Comparison of ENCODE assay signal across 9 mouse cellular contexts in the genomic region with DNA sequence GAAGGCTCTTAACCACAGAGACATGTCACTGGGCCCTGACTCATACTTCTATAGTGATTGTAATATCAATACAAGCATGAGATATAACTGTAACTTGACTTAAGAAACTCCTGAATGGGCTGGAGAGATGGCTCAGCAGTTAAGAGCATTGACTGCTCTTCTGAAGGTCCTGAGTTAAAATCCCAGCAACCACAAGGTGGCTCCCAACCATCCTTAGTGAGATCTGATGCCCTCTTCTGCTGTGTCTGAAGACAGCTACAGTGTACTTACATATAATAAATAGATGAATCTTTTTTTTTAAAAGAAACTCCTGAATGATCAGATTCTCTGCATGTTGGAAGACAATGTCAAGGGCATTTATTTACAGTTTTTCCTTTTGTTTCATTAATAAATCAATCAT. TPM values are rescaled to one million over a fixed set of nuclear protein-coding genes. Genes with fewer than 3 reads are reported as not detected.
A peak's percentile ranks its signal among the peaks of the same experiment; 100 is the strongest.
DNase-seq lines count a peak whose midpoint lies in the region; ATAC-seq and TF ChIP-seq lines count a peak whose summit lies in the region.
"Had no signal": no experiment of that assay in that cellular context is flagged by ENCODE, and none has a peak within 500 bp of the region (broad histone marks: within the 10 kb centered on the region; RNA-seq: fewer than 3 reads in every experiment).

No protein-coding gene starts in this region.

- H3K9me3 ChIP-seq in hindbrain, postnatal 0 days (ENCODE audit: low read length) = no peaks in the 10 kb centered on the region
- H3K9me3 ChIP-seq in hindbrain, embryonic 10.5 days = no peaks in the 10 kb centered on the region
- no peaks in the 10 kb centered on the region for H3K9me3 ChIP-seq in embryonic facial prominence, embryonic 11.5 days (replicated peaks; ENCODE audit: control insufficient read depth, low read length)

- no peak overlapping the region for H3K27ac ChIP-seq in hindbrain, postnatal 0 days
- no peak overlapping the region for H3K27ac ChIP-seq in hindbrain, embryonic 10.5 days
- H3K27ac ChIP-seq in embryonic facial prominence, embryonic 11.5 days (replicated peaks; ENCODE audit: low read depth, low read length) = no peak overlapping the region

- no peaks in the 10 kb centered on the region for H3K4me1 ChIP-seq in hindbrain, postnatal 0 days (ENCODE audit: insufficient read depth, low read length)
- no peaks in the 10 kb centered on the region for H3K4me1 ChIP-seq in hindbrain, embryonic 10.5 days (replicated peaks)
- H3K4me1 ChIP-seq in embryonic facial prominence, embryonic 11.5 days (ENCODE audit: control insufficient read depth, insufficient read depth, low read length) = no peaks in the 10 kb centered on the region

- no peak for ATAC-seq in hindbrain, postnatal 0 days
- no peak for ATAC-seq in embryonic facial prominence, embryonic 11.5 days (replicated peaks; ENCODE audit: insufficient number of reproducible peaks, low FRiP score, low TSS enrichment, low read depth)

- no peaks in the 10 kb centered on the region for H3K27me3 ChIP-seq in hindbrain, postnatal 0 days (ENCODE audit: insufficient read depth, low read length)
- no peaks in the 10 kb centered on the region for H3K27me3 ChIP-seq in hindbrain, embryonic 10.5 days (ENCODE audit: insufficient read depth, poor library complexity, severe bottlenecking)
- no peaks in the 10 kb centered on the region for H3K27me3 ChIP-seq in embryonic facial prominence, embryonic 11.5 days (ENCODE audit: control insufficient read depth, insufficient read depth, low read length)

- H3K4me3 ChIP-seq in hindbrain, postnatal 0 days (ENCODE audit: low read length) = no peak overlapping the region
- no peak overlapping the region for H3K4me3 ChIP-seq in hindbrain, embryonic 10.5 days
- no peak overlapping the region for H3K4me3 ChIP-seq in embryonic facial prominence, embryonic 11.5 days (ENCODE audit: low read depth, low read length)

- peak; percentile 65 for TF ChIP-seq CTCF in hindbrain, postnatal 0 days (IDR thresholded peaks at IDR 0.05; ENCODE audit: low read depth)

- no peak overlapping the region for H3K4me2 ChIP-seq in hindbrain, postnatal 0 days (ENCODE audit: low read depth, low read length)
- H3K4me2 ChIP-seq in embryonic facial prominence, embryonic 11.5 days (ENCODE audit: low read depth, low read length) = no peak overlapping the region

- no peak overlapping the region for H3K9ac ChIP-seq in hindbrain, postnatal 0 days (replicated peaks; ENCODE audit: low read length)
- no peak overlapping the region for H3K9ac ChIP-seq in embryonic facial prominence, embryonic 11.5 days (replicated peaks; ENCODE audit: low read length)

- DNase-seq in hindbrain, postnatal 0 days (ENCODE audit: low spot score) = peak; percentile 62
- DNase-seq in hindbrain, embryonic 10.5 days (ENCODE audit: low spot score) = no peak
- DNase-seq in lung, postnatal 14 days = peak; percentile 4
- no peak for DNase-seq in lung, postnatal 4 days
- DNase-seq in embryonic facial prominence, embryonic 11.5 days (ENCODE audit: low spot score) = peak; percentile 39
- peak; percentile 19 for DNase-seq in telencephalon, adult 2 months (ENCODE audit: low read depth, low spot score)
- no peak for DNase-seq in urinary bladder, adult 18-20 months (ENCODE audit: low spot score in 2 of 2)

- H3K36me3 ChIP-seq in hindbrain, postnatal 0 days (ENCODE audit: insufficient read depth, low read length) = no peaks in the 10 kb centered on the region
- H3K36me3 ChIP-seq in hindbrain, embryonic 10.5 days = no peaks in the 10 kb centered on the region
- no peaks in the 10 kb centered on the region for H3K36me3 ChIP-seq in embryonic facial prominence, embryonic 11.5 days (replicated peaks; ENCODE audit: control insufficient read depth, insufficient read depth, low read depth, low read length)

RNA-seq across cellular contexts. Expression of a gene that starts 36.0 kb away (rescaled TPM):
- not detected in 2 replicates for total RNA-seq in hindbrain, postnatal 0 days (2014; rRNA removed)
- 0.10 TPM in 1 of 2 replicates, not detected in the other for polyA plus RNA-seq in hindbrain, postnatal 0 days (2015; fragmentation: Nextera tagmentation; extraction: Ambion mirVana)
- polyA plus RNA-seq in hindbrain, embryonic 10.5 days (2016; fragmentation: Nextera tagmentation; extraction: Ambion mirVana) = 0.07 TPM in 1 of 2 replicates, not detected in the other
- not detected in 2 replicates for polyA plus RNA-seq in embryonic facial prominence, embryonic 11.5 days (2014; fragmentation: Nextera tagmentation; extraction: Ambion mirVana)
- polyA plus RNA-seq: limb, embryonic 11.5 days had no signal

RNA-seq across cellular contexts. Expression of a gene that starts 51.2 kb away (rescaled TPM):
- total RNA-seq in hindbrain, postnatal 0 days (2014; rRNA removed) = not detected in 2 replicates
- polyA plus RNA-seq in hindbrain, postnatal 0 days (2015; fragmentation: Nextera tagmentation; extraction: Ambion mirVana) = not detected in 2 replicates
- polyA plus RNA-seq in hindbrain, embryonic 10.5 days (2016; fragmentation: Nextera tagmentation; extraction: Ambion mirVana) = not detected in 2 replicates
- not detected in 2 replicates for polyA plus RNA-seq in embryonic facial prominence, embryonic 11.5 days (2014; fragmentation: Nextera tagmentation; extraction: Ambion mirVana)
- polyA plus RNA-seq: heart, embryonic 16.5 days; limb, embryonic 11.5 days had no signal

Comparison
In these comparisons a context has a peak if more than half of its experiments do, and no peak if none do; other contexts are left out.
1. DNase-seq: peak in hindbrain, postnatal 0 days (single experiment), lung, postnatal 14 days (single experiment), embryonic facial prominence, embryonic 11.5 days (single experiment) and telencephalon, adult 2 months (single experiment); none in hindbrain, embryonic 10.5 days (single experiment), lung, postnatal 4 days (0 of 2) and urinary bladder, adult 18-20 months (0 of 2).